Mouse (Mus musculus) G1E-ER4 (cell line): ENCODE data around the gene Hmcn1. TPM values are rescaled to one million over a fixed set of nuclear protein-coding genes. Genes with fewer than 3 reads are reported as not detected.

Experiments
- GATA1 ChIP-seq: IDR thresholded peaks from one replicate; pipeline ENCODE4 v1.8.0; 2012; ENCODE audit warnings: low read length, inconsistent platforms
- polyA plus RNA-seq: library from polyadenylated mRNA; stranded (reverse); fragments of >175 nt; gene quantifications from 2 replicates; pipeline ENCODE4 v1.2.3, GENCODE M21; 2012

Gene Hmcn1
- polyA plus RNA-seq, result not detected in 2 replicates

DNA sequence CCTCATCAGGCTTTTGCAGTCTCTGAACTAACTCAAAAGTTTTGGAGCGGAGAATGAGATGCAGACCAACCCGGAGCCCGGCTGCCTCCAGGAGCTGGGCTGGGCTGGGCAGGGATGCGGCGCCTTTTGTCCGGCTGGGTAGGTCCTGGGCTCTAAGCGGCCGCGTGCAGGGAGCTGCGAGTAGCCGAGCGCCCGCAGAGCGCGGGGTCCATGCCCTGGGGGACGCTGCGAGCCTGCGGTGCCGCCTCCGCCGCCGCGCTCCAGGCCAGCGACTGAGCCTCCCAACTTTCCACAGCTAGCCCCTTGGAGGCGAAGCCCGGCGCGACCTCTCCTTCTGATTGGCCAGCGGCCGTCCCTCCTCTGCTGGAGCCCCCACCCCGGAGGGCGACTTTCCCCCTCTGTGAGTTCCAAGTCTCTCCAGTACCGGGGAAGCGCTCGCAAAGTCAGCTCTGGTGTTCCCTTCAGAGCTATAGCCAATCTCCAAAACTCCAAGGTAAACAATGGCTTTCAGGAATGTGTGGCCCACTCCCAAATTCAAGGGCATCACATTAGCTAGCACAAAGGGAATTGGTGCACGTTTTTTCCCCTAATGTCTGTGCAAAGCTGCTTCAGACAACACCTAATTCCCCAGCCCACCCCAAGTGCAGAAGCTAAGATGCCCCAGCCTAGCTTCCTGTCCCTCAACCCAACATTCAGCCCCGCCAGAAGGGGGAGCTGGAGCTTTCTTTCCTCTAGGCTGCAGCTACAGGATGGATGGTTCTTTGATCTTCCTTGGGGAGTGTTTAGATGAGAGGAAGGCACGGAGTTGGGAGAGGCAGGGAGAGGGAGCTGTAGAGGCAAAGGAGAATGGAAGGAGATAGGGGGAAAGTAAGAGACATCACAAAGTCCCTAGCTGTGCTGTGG, at the start of gene Hmcn1:
Gene Hmcn1 (minus strand): TSS at position 274 of the 903 bp plus-strand sequence.
- no peak for TF ChIP-seq GATA1

GRCm38 (mm10) chr1:151040945-151041649, 47.9 kb upstream of the Hmcn1 start:
- no peak for TF ChIP-seq GATA1

GRCm38 (mm10) chr1:151040290-151040689, 47.1 kb upstream of the Hmcn1 start:
- no peak for TF ChIP-seq GATA1

- TF ChIP-seq GATA1, result no peak
Observed at GRCm38 (mm10) chr1:151039189-151039588, 46.0 kb upstream of the Hmcn1 start.

- TF ChIP-seq GATA1, result no peak
Observed at GRCm38 (mm10) chr1:151038566-151038965, 45.3 kb upstream of the Hmcn1 start.

DNA sequence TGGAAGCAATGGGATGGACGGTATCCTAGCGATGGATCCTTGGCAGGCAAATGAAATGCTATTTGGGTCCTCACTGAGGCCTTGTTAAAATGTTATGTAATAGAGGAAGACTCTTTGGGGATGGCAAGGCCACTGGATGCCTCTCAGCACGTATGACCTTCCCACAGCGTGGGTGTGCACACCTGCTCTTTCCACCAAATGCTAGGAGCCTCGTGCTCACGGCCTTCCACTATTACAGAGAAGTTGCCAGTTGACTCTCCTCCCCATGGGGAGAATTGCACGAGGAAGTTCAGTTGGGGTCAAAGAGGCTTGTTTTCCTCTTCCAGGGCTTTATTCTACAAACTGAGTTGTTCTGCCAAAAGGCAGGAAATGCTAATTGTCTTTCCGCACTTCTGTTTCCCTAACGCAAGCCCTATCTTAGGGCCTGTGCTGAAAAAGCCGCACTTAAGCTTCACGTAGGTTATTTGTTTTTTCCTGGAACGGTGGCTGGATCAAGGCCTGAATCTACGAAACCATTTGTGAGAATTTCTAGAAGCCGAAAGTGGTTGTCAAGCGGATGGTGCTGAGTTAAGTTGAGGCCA, 43.3 kb upstream of the Hmcn1 start:
- no peak for TF ChIP-seq GATA1

DNA sequence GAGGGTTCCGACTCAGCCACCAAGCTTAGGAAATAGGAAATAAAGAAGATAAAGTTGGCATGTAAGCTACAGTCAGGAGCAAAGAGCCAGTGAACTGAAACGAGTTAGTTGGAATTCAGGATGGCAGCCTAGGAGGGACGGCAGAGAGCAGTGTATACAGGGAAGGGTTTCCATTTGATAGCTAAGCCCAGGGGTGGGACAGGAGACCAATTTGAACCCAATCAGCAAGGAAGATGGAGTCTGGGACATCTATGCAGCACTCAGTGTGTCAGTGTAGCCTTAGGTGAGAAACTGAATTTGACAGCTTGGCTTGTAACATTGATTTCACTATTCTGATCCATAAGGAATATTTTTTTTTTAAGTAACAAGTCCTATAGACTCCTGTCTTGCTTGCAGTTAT, 42.5 kb upstream of the Hmcn1 start:
- no peak for TF ChIP-seq GATA1

DNA sequence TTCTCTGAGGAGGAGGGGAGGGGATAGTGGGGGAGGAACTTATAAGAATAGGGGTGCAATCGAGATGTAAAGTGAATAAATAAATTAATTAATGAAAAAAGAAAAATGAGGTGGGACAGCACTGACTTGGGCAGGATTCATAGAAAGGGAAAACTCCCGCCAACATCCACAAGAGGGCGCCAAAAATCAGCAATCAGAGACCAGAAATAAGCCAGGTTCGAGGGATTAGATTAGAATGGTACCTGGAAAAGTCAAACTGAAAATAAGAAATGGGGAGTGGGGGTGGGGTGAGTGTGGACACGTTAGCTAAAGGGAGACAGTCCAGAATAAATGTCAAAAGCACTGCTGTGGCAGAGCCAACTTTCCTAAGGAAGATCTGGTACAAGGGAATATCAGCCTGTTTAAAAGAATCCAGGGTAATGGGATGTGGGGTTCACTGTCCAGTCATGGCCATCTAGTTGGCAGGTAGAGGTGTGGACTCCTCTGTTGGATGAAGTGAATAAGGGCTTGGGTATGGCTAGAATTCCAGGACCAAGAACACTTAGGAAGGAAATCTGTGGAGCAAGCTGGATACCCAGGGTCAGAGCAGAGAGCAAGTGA, 41.9 kb upstream of the Hmcn1 start:
- no peak for TF ChIP-seq GATA1

- no peak for TF ChIP-seq GATA1
Observed at GRCm38 (mm10) chr1:151033291-151033690, 40.1 kb upstream of the Hmcn1 start.

DNA sequence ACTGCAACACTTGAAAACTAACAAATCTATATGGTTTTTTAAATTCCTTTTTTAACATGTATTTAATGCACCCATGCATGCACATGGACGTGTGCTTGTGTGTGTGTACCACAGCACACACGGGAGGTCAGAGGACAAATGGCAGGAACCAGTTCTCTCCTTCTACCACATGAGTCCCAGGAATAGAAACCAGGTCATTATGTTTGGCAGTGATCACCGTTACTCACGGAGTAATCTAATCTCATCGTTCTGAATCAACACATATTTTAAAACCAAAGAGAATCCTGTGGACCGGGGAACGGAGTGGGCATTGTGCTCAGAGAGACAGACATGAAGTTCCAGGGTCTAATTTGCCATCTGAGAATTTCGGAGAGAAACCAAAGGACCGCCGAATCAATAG, 38.3 kb upstream of the Hmcn1 start:
- TF ChIP-seq GATA1, result no peak

DNA sequence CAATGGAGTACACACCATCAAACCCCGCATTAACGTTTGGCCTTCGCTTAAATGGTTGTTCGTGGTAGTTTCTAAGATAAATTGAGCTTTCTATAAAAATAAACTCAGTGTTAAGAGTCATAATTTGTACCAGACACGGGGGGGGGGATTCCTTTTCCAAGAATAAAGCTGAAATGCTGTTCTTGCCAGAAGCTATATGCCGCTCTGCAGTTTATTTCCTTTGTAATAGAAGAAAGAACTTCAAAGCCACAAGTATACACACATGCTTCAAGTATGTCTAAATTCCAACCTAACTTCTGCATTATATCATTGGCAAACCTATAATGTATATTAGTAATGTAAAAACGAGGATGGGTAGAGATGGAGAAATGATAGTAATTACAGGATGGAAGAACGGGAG, 37.9 kb upstream of the Hmcn1 start:
- TF ChIP-seq GATA1, result no peak

GRCm38 (mm10) chr1:151025049-151025773, 32.0 kb upstream of the Hmcn1 start:
- TF ChIP-seq GATA1, result no peak

GRCm38 (mm10) chr1:151019273-151019890, 26.1 kb upstream of the Hmcn1 start:
- TF ChIP-seq GATA1, result peak; percentile 5

DNA sequence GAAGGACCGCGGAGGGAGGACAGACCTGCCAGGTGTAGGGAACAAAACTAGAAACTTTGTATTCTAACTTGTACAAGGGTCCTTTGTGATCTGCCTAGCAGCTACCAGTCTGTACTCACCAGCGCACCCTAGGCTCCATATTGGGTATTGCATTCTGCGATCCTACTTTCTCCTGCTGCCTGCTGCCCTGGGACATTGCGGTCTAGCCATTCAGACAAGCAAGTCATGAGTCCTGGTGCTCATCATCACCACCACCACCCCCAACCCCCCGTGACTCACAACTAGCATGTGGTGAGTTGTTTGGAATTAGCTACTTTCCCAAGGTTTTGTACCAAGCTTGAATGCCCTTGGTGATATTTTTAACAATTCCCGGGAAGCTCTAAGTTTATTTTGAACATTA, 17.8 kb upstream of the Hmcn1 start:
- no peak for TF ChIP-seq GATA1
